Mouse (Mus musculus) midbrain, embryonic 16.5 days (tissue): ENCODE measurements at regions not wholly inside any gene's neighbourhood (a gene's known extent, or its start where the extent isn't known, plus 50 kb on each side); places are given as distances from the start of the nearest gene placed in this dataset.

Source experiments
- ATAC-seq: fragments of 200-750 bp; cut with Nextera tagmentation; 2 replicates; pipeline ENCODE4 v1.8.0; 2017; ENCODE audit warnings: moderate TSS enrichment
- H3K27ac ChIP-seq: fragments of 300-500 bp; sonication (generic); 2 replicates; pipeline ENCODE4 v1.5.1; 2014; ENCODE audit warnings: mild to moderate bottlenecking, low read length, mixed read lengths
- H3K27me3 ChIP-seq: fragments of 300-500 bp; sonication (generic); 2 replicates; pipeline ENCODE4 v1.6.1; 2014; ENCODE audit warnings: low read depth, low read length, mixed read lengths; ENCODE audit not compliant: control insufficient read depth, insufficient read depth
- H3K36me3 ChIP-seq: fragments of 300-500 bp; sonication (generic); 2 replicates; pipeline ENCODE4 v1.6.1; 2014; ENCODE audit warnings: mild to moderate bottlenecking, low read length, moderate library complexity, mixed read lengths; ENCODE audit not compliant: control insufficient read depth, insufficient read depth
- H3K4me1 ChIP-seq: fragments of 300-500 bp; sonication (generic); 2 replicates; pipeline ENCODE4 v1.6.1; 2014; ENCODE audit warnings: mild to moderate bottlenecking, low read length, mixed read lengths; ENCODE audit not compliant: control insufficient read depth, insufficient read depth
- H3K4me2 ChIP-seq: fragments of 300-500 bp; sonication (generic); 2 replicates; pipeline ENCODE4 v1.6.1; 2014; ENCODE audit warnings: mild to moderate bottlenecking, low read length, mixed read lengths
- H3K4me3 ChIP-seq: fragments of 300-500 bp; sonication (generic); 2 replicates; pipeline ENCODE4 v1.5.1; 2014; ENCODE audit warnings: low read depth, mild to moderate bottlenecking, low read length, moderate library complexity, mixed read lengths
- H3K9ac ChIP-seq: fragments of 300-500 bp; sonication (generic); 2 replicates; pipeline ENCODE4 v1.6.1; 2014; ENCODE audit warnings: low read depth, low read length, mixed read lengths
- H3K9me3 ChIP-seq: fragments of 300-500 bp; sonication (generic); replicated peaks from 2 replicates; pipeline ENCODE4 v1.6.1; 2014; ENCODE audit warnings: mild to moderate bottlenecking, low read length, mixed read lengths; ENCODE audit not compliant: control insufficient read depth, poor library complexity, severe bottlenecking
- WGBS: fragments of 180-500 bp; shearing (Covaris S2); extraction: QIAGEN DNeasy Blood & Tissue Kit; methylation state at CpG from one replicate; pipeline ENCODE4 v1.1.7; 2014; 5-methylcytosine and 5-hydroxymethylcytosine counted together

DNA sequence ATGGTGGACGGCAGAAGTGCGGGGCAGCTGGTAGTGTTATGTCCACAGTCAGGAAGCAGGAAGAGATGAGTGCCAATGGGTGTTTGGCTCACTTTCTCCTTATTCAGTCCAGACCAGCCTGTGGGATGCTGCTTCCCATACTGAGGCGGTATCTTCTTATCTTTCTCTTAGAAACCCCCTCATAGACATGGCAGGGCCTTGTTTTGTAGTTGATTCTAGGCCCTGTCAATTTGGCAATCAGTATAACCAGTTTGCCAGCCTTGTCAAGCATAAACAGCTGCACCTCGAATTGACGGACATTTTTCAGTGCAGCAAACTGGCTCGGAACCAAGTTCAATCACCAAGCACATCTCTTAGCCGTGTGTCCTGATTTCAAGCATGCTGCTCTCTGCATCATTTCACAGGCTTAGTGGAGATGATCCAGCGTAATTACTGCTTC is 385.7 kb upstream of the Hs6st1 start:
- Histone ChIP-seq H3K4me2 (no peak overlapping the region), H3K9ac (no peak overlapping the region), H3K4me3 (no peak overlapping the region), H3K4me1 (peaks cover 2% of the 10 kb centered on the region; the same call in 1 of the 2 replicates), H3K27me3 (no peaks in the 10 kb centered on the region), H3K27ac (no peak overlapping the region), H3K9me3 (no peaks in the 10 kb centered on the region), H3K36me3 (no peaks in the 10 kb centered on the region)
- ATAC-seq = no peak
- 77% methylated on average over 8 of the region's 8 CpGs for WGBS

- Histone ChIP-seq H3K9ac (no peak overlapping the region), H3K4me2 (no peak overlapping the region), H3K9me3 (no peaks in the 10 kb centered on the region), H3K27me3 (no peaks in the 10 kb centered on the region), H3K27ac (no peak overlapping the region), H3K4me1 (peaks cover 2% of the 10 kb centered on the region; the same call in 1 of the 2 replicates), H3K36me3 (no peaks in the 10 kb centered on the region), H3K4me3 (no peak overlapping the region)
- ATAC-seq = no peak
- 46% methylated on average over 6 of the region's 6 CpGs for WGBS
Measured at GRCm38 (mm10) chr1:35685651-35686050, 382.5 kb upstream of the Hs6st1 start.

DNA sequence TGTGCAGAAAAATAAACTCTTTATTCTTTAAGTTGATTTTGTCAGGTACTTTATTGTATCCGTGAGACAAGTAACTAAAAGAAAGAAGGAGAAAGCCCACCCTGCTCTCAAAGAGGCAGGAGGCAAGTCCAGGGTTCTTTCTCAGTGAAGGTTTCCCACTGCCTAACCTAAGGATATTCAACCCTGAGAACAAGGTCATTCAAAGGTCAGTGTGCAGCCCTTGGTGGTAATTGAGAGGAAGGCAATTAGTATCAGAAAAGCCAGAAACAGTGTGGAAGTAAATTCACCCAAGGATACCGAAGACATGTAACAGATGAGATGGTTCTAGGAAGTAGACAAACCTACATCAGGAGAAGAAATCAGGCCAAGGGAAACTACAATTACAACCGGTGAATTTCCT is 373.9 kb upstream of the Hs6st1 start:
- Histone ChIP-seq H3K4me3 (no peak overlapping the region), H3K27ac (peak overlapping the region; percentile 29; the same call in 1 of the 2 replicates), H3K27me3 (no peaks in the 10 kb centered on the region), H3K4me2 (no peak overlapping the region), H3K36me3 (no peaks in the 10 kb centered on the region), H3K4me1 (peaks cover 23% of the 10 kb centered on the region), H3K9me3 (no peaks in the 10 kb centered on the region), H3K9ac (no peak overlapping the region)
- WGBS = 13% methylated on average over 3 of the region's 3 CpGs
- ATAC-seq = no peak

GRCm38 (mm10) chr1:35694775-35695591 is 373.2 kb upstream of the Hs6st1 start:
- H3K9me3 ChIP-seq = no peaks in the 10 kb centered on the region
- H3K36me3 ChIP-seq = no peaks in the 10 kb centered on the region
- H3K27ac ChIP-seq = peak overlapping the region; percentile 29; the same call in 1 of the 2 replicates
- H3K4me2 ChIP-seq = peak overlapping the region; percentile 26
- WGBS = 8% methylated on average over 15 of the region's 15 CpGs
- peak; percentile 58; the same call in 1 of the 2 replicates for ATAC-seq
- H3K4me3 ChIP-seq = no peak overlapping the region
- no peak overlapping the region for H3K9ac ChIP-seq
- H3K4me1 ChIP-seq = peaks cover 23% of the 10 kb centered on the region
- H3K27me3 ChIP-seq = no peaks in the 10 kb centered on the region

DNA sequence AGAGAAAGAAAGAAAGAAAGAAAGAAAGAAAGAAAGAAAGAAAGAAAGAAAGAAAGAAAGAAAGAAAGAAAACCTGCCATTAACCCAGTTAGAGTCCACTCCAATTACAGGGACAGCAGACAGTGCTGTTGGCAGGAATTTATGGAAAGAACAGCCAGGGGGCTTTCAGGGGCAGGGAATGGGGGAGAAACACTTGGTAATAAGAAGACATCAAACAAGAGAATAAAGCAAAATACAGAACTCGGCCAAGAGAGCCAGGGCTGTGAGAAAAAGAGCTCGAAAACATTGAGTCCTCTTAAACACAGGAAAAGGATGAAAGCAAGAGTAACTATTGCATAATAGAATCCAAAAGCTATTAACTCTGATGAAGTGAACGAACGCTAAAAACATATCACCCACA is 371.0 kb upstream of the Hs6st1 start:
- H3K4me3 ChIP-seq = no peak overlapping the region
- no peaks in the 10 kb centered on the region for H3K27me3 ChIP-seq
- H3K4me2 ChIP-seq = no peak overlapping the region
- H3K9ac ChIP-seq = no peak overlapping the region
- H3K27ac ChIP-seq = no peak overlapping the region
- ATAC-seq = no peak
- no peaks in the 10 kb centered on the region for H3K9me3 ChIP-seq
- peaks cover 23% of the 10 kb centered on the region for H3K4me1 ChIP-seq
- H3K36me3 ChIP-seq = no peaks in the 10 kb centered on the region
- 3% methylated on average over 4 of the region's 4 CpGs for WGBS

- H3K4me2 ChIP-seq = no peak overlapping the region
- 0 out of 2 replicates have a peak, but pooled peaks have one; percentile 34 for ATAC-seq
- no peaks in the 10 kb centered on the region for H3K36me3 ChIP-seq
- no peaks in the 10 kb centered on the region for H3K9me3 ChIP-seq
- H3K27me3 ChIP-seq = no peaks in the 10 kb centered on the region
- H3K27ac ChIP-seq = peak overlapping the region; percentile 6; the same call in 1 of the 2 replicates
- no peak overlapping the region for H3K9ac ChIP-seq
- peaks cover 23% of the 10 kb centered on the region for H3K4me1 ChIP-seq
- 7% methylated on average over 10 of the region's 10 CpGs for WGBS
- no peak overlapping the region for H3K4me3 ChIP-seq
Measured at GRCm38 (mm10) chr1:35697834-35698500, 370.2 kb upstream of the Hs6st1 start.

DNA sequence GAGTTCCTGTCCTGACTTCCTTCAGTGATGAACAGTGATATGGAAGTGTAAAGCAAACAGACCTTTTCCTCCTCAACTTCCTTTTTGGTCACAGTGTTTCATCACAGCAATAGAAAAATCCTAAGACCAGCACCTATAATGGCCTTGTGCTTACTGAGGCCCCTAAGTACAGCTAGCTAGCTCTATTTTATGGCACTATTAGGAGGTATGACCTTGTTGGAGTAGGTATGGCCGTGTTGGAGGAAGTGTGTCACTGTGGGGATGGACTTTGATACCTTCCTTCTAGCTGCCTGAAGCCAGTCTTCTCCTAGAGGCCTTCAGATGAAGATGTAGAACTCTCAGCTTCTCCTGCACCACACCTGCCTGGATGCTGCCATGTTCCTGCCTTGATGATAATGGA is 365.6 kb upstream of the Hs6st1 start:
- WGBS = 90% methylated on average over 1 of the region's 1 CpGs
- Histone ChIP-seq H3K9ac (no peak overlapping the region), H3K27ac (no peak overlapping the region), H3K9me3 (no peaks in the 10 kb centered on the region), H3K4me2 (no peak overlapping the region), H3K4me3 (no peak overlapping the region), H3K4me1 (peaks cover 8% of the 10 kb centered on the region), H3K27me3 (no peaks in the 10 kb centered on the region), H3K36me3 (no peaks in the 10 kb centered on the region)
- no peak for ATAC-seq

- 85% methylated on average over 6 of the region's 6 CpGs for WGBS
- H3K27ac ChIP-seq = no peak overlapping the region
- no peak overlapping the region for H3K4me3 ChIP-seq
- no peak overlapping the region for H3K9ac ChIP-seq
- H3K4me2 ChIP-seq = no peak overlapping the region
- no peaks in the 10 kb centered on the region for H3K9me3 ChIP-seq
- no peaks in the 10 kb centered on the region for H3K27me3 ChIP-seq
- no peaks in the 10 kb centered on the region for H3K36me3 ChIP-seq
- H3K4me1 ChIP-seq = no peaks in the 10 kb centered on the region
- ATAC-seq = no peak
Measured at GRCm38 (mm10) chr1:35706336-35706735, 361.9 kb upstream of the Hs6st1 start.

- Histone ChIP-seq H3K27ac (no peak overlapping the region), H3K9ac (no peak overlapping the region), H3K4me2 (no peak overlapping the region), H3K9me3 (no peaks in the 10 kb centered on the region), H3K4me1 (no peaks in the 10 kb centered on the region), H3K36me3 (no peaks in the 10 kb centered on the region), H3K27me3 (no peaks in the 10 kb centered on the region), H3K4me3 (no peak overlapping the region)
- 92% methylated on average over 2 of the region's 2 CpGs for WGBS
- ATAC-seq = no peak
Measured at GRCm38 (mm10) chr1:35708176-35708788, 359.9 kb upstream of the Hs6st1 start.
